Mouse (Mus musculus): Measurements from ENCODE around the gene Ttn. TPM values are rescaled to one million over a fixed set of nuclear protein-coding genes. Genes with fewer than 3 reads are reported as not detected.

Ttn gene
- polyA plus RNA-seq, 1 experiment from 2014 or later = 1.7 TPM

- H3K27me3 ChIP-seq (replicated peaks) = no peaks in the 10 kb centered on the region
- H3K27ac ChIP-seq = no peak overlapping the region
- no peak for ATAC-seq (ENCODE audit: insufficient read depth, low FRiP score, low read depth)
- H3K9ac ChIP-seq = no peak overlapping the region
- H3K4me2 ChIP-seq = no peak overlapping the region
- no peaks in the 10 kb centered on the region for H3K36me3 ChIP-seq
- H3K4me3 ChIP-seq (replicated peaks) = no peak overlapping the region
- WGBS = 87% methylated on average over 6 of the region's 6 CpGs
- H3K4me1 ChIP-seq = no peaks in the 10 kb centered on the region
- no peaks in the 10 kb centered on the region for H3K9me3 ChIP-seq
Measured at GRCm38 (mm10) chr2:76762154-76762553, 220.2 kb downstream of the Ttn start.

GRCm38 (mm10) chr2:76756461-76756860, 225.9 kb downstream of the Ttn start:
- H3K4me3 ChIP-seq (replicated peaks) = no peak overlapping the region
- H3K9me3 ChIP-seq = no peaks in the 10 kb centered on the region
- H3K27ac ChIP-seq = no peak overlapping the region
- H3K9ac ChIP-seq = no peak overlapping the region
- no peaks in the 10 kb centered on the region for H3K4me1 ChIP-seq
- no peaks in the 10 kb centered on the region for H3K36me3 ChIP-seq
- WGBS = 92% methylated on average over 15 of the region's 15 CpGs
- ATAC-seq (ENCODE audit: insufficient read depth, low FRiP score, low read depth) = no peak
- no peaks in the 10 kb centered on the region for H3K27me3 ChIP-seq (replicated peaks)
- H3K4me2 ChIP-seq = no peak overlapping the region

GRCm38 (mm10) chr2:76751993-76752392, 230.4 kb downstream of the Ttn start:
- no peak overlapping the region for H3K4me2 ChIP-seq
- no peaks in the 10 kb centered on the region for H3K27me3 ChIP-seq (replicated peaks)
- H3K27ac ChIP-seq = no peak overlapping the region
- H3K36me3 ChIP-seq = no peaks in the 10 kb centered on the region
- ATAC-seq (ENCODE audit: insufficient read depth, low FRiP score, low read depth) = no peak
- H3K9me3 ChIP-seq = no peaks in the 10 kb centered on the region
- H3K4me3 ChIP-seq (replicated peaks) = no peak overlapping the region
- H3K9ac ChIP-seq = no peak overlapping the region
- 92% methylated on average over 6 of the region's 6 CpGs for WGBS
- H3K4me1 ChIP-seq = no peaks in the 10 kb centered on the region

GRCm38 (mm10) chr2:76749341-76750110, 232.8 kb downstream of the Ttn start:
- no peaks in the 10 kb centered on the region for H3K36me3 ChIP-seq
- no peaks in the 10 kb centered on the region for H3K9me3 ChIP-seq
- H3K4me1 ChIP-seq = no peaks in the 10 kb centered on the region
- H3K27me3 ChIP-seq (replicated peaks) = no peaks in the 10 kb centered on the region
- no peak overlapping the region for H3K4me2 ChIP-seq
- no peak overlapping the region for H3K4me3 ChIP-seq (replicated peaks)
- no peak overlapping the region for H3K9ac ChIP-seq
- WGBS = 90% methylated on average over 21 of the region's 21 CpGs
- H3K27ac ChIP-seq = no peak overlapping the region
- ATAC-seq (ENCODE audit: insufficient read depth, low FRiP score, low read depth) = no peak

- Histone ChIP-seq H3K9me3 (0 out of 2 replicates have a peak, but pooled peaks cover 3% of the 10 kb centered on the region), H3K4me2 (no peak overlapping the region), H3K9ac (no peak overlapping the region), H3K36me3 (no peaks in the 10 kb centered on the region), H3K4me1 (no peaks in the 10 kb centered on the region), H3K27me3 (replicated peaks) (no peaks in the 10 kb centered on the region), H3K4me3 (replicated peaks) (no peak overlapping the region), H3K27ac (no peak overlapping the region)
- no peak for ATAC-seq (ENCODE audit: insufficient read depth, low FRiP score, low read depth)
- 92% methylated on average over 14 of the region's 14 CpGs for WGBS
Measured at GRCm38 (mm10) chr2:76748696-76749095, 233.7 kb downstream of the Ttn start.

GRCm38 (mm10) chr2:76719650-76720049, 262.7 kb downstream of the Ttn start:
- 91% methylated on average over 14 of the region's 14 CpGs for WGBS
- no peak overlapping the region for H3K27ac ChIP-seq
- H3K9ac ChIP-seq = no peak overlapping the region
- H3K27me3 ChIP-seq (replicated peaks) = no peaks in the 10 kb centered on the region
- no peaks in the 10 kb centered on the region for H3K4me1 ChIP-seq
- H3K4me3 ChIP-seq (replicated peaks) = no peak overlapping the region
- H3K9me3 ChIP-seq = no peaks in the 10 kb centered on the region
- H3K36me3 ChIP-seq = no peaks in the 10 kb centered on the region
- no peak for ATAC-seq (ENCODE audit: insufficient read depth, low FRiP score, low read depth)
- H3K4me2 ChIP-seq = no peak overlapping the region

GRCm38 (mm10) chr2:76714984-76715383, 267.4 kb downstream of the Ttn start:
- peaks cover 3% of the 10 kb centered on the region; the same call in 1 of the 2 replicates for H3K36me3 ChIP-seq
- no peak overlapping the region for H3K4me2 ChIP-seq
- H3K4me3 ChIP-seq (replicated peaks) = no peak overlapping the region
- H3K27ac ChIP-seq = no peak overlapping the region
- no peak overlapping the region for H3K9ac ChIP-seq
- no peak for ATAC-seq (ENCODE audit: insufficient read depth, low FRiP score, low read depth)
- H3K4me1 ChIP-seq = no peaks in the 10 kb centered on the region
- H3K9me3 ChIP-seq = no peaks in the 10 kb centered on the region
- 64% methylated on average over 8 of the region's 8 CpGs for WGBS
- no peaks in the 10 kb centered on the region for H3K27me3 ChIP-seq (replicated peaks)

- Histone ChIP-seq H3K9ac (no peak overlapping the region), H3K27me3 (replicated peaks) (no peaks in the 10 kb centered on the region), H3K4me1 (no peaks in the 10 kb centered on the region), H3K9me3 (no peaks in the 10 kb centered on the region), H3K4me2 (no peak overlapping the region), H3K36me3 (peaks cover 8% of the 10 kb centered on the region; the same call in 1 of the 2 replicates), H3K27ac (no peak overlapping the region), H3K4me3 (replicated peaks) (no peak overlapping the region)
- WGBS = 91% methylated on average over 3 of the region's 3 CpGs
- no peak for ATAC-seq (ENCODE audit: insufficient read depth, low FRiP score, low read depth)
Measured at GRCm38 (mm10) chr2:76708512-76708911, 273.8 kb downstream of the Ttn start.

- Histone ChIP-seq H3K4me3 (replicated peaks) (no peak overlapping the region), H3K36me3 (peaks cover 12% of the 10 kb centered on the region; the same call in 1 of the 2 replicates), H3K9me3 (no peaks in the 10 kb centered on the region), H3K4me2 (no peak overlapping the region), H3K27ac (no peak overlapping the region), H3K27me3 (replicated peaks) (no peaks in the 10 kb centered on the region), H3K4me1 (no peaks in the 10 kb centered on the region), H3K9ac (no peak overlapping the region)
- no peak for ATAC-seq (ENCODE audit: insufficient read depth, low FRiP score, low read depth)
- 90% methylated on average over 13 of the region's 13 CpGs for WGBS
Measured at GRCm38 (mm10) chr2:76705655-76706054, 276.7 kb downstream of the Ttn start.

- ATAC-seq (ENCODE audit: insufficient read depth, low FRiP score, low read depth) = no peak
- H3K4me3 ChIP-seq (replicated peaks) = no peak overlapping the region
- no peak overlapping the region for H3K9ac ChIP-seq
- H3K4me1 ChIP-seq = no peaks in the 10 kb centered on the region
- H3K27ac ChIP-seq = no peak overlapping the region
- H3K9me3 ChIP-seq = no peaks in the 10 kb centered on the region
- H3K36me3 ChIP-seq = peaks cover 4% of the 10 kb centered on the region; the same call in 1 of the 2 replicates
- 77% methylated on average over 5 of the region's 5 CpGs for WGBS
- no peak overlapping the region for H3K4me2 ChIP-seq
- no peaks in the 10 kb centered on the region for H3K27me3 ChIP-seq (replicated peaks)
Measured at GRCm38 (mm10) chr2:76702751-76703150, 279.6 kb downstream of the Ttn start.

- Histone ChIP-seq H3K4me3 (replicated peaks) (no peak overlapping the region), H3K4me1 (no peaks in the 10 kb centered on the region), H3K9me3 (no peaks in the 10 kb centered on the region), H3K27ac (no peak overlapping the region), H3K36me3 (peaks cover 10% of the 10 kb centered on the region; the same call in 1 of the 2 replicates), H3K4me2 (no peak overlapping the region), H3K9ac (no peak overlapping the region), H3K27me3 (replicated peaks) (no peaks in the 10 kb centered on the region)
- ATAC-seq (ENCODE audit: insufficient read depth, low FRiP score, low read depth) = no peak
- 88% methylated on average over 3 of the region's 3 CpGs for WGBS
Measured at GRCm38 (mm10) chr2:76702188-76702587, 280.2 kb downstream of the Ttn start.

GRCm38 (mm10) chr2:76695290-76695689, 287.1 kb downstream of the Ttn start:
- Histone ChIP-seq H3K9ac (no peak overlapping the region), H3K4me1 (no peaks in the 10 kb centered on the region), H3K9me3 (no peaks in the 10 kb centered on the region), H3K27ac (no peak overlapping the region), H3K4me3 (replicated peaks) (no peak overlapping the region), H3K4me2 (no peak overlapping the region), H3K27me3 (replicated peaks) (no peaks in the 10 kb centered on the region), H3K36me3 (peaks cover 29% of the 10 kb centered on the region; the same call in 1 of the 2 replicates)
- ATAC-seq (ENCODE audit: insufficient read depth, low FRiP score, low read depth) = no peak
- 69% methylated on average over 6 of the region's 6 CpGs for WGBS
